Mouse (Mus musculus) spleen, adult 2 months (tissue): ENCODE measurements around the gene Tanc1. TPM values are rescaled to one million over a fixed set of nuclear protein-coding genes. Genes with fewer than 3 reads are reported as not detected.

Experiments
- DNase-seq, 2 experiments: peaks; one replicate each; pipeline versions ENCODE4 v3.0.0 to v3.0.0-alpha.2; 2012 to 2021; ENCODE audit warnings: low spot score in 2 of 2, low read depth in 1 of 2
- H3K27ac ChIP-seq: fragments of 200-500 bp; 2 replicates; pipeline ENCODE4 v1.5.1; 2012; ENCODE audit warnings: low read length, inconsistent platforms; ENCODE audit not compliant: insufficient read depth
- H3K27me3 ChIP-seq: fragments of 200-500 bp; 2 replicates; pipeline ENCODE4 v1.6.1; 2012; ENCODE audit warnings: mild to moderate bottlenecking, moderate library complexity, low read length, inconsistent platforms; ENCODE audit not compliant: control insufficient read depth, insufficient read depth
- H3K36me3 ChIP-seq: fragments of 200-500 bp; 2 replicates; pipeline ENCODE4 v1.6.1; 2012; ENCODE audit warnings: mild to moderate bottlenecking, low read length, inconsistent platforms; ENCODE audit not compliant: control insufficient read depth, insufficient read depth
- H3K4me1 ChIP-seq: fragments of 200-500 bp; 2 replicates; pipeline ENCODE4 v1.6.1; 2011; ENCODE audit warnings: inconsistent platforms; ENCODE audit not compliant: control insufficient read depth, insufficient read depth, insufficient read length
- H3K4me3 ChIP-seq: fragments of 200-500 bp; 2 replicates; pipeline ENCODE4 v1.5.1; 2011; ENCODE audit warnings: mild to moderate bottlenecking, inconsistent platforms; ENCODE audit not compliant: insufficient read depth, insufficient read length; ENCODE audit errors: extremely low read depth
- CTCF ChIP-seq: fragments of 200-500 bp; IDR thresholded peaks from 2 replicates; pipeline ENCODE4 v1.5.1; 2011; ENCODE audit warnings: mild to moderate bottlenecking, inconsistent platforms; ENCODE audit not compliant: insufficient read depth, insufficient read length, insufficient replicate concordance; ENCODE audit errors: extremely low read depth
- POLR2A ChIP-seq: fragments of 200-500 bp; IDR thresholded peaks from 2 replicates; pipeline ENCODE4 v1.6.1; 2011; ENCODE audit warnings: low read depth, low read length, inconsistent platforms
- WGBS: fragments of 180-500 bp; shearing (Covaris S2); methylation state at CpG from one replicate; pipeline ENCODE4 v1.1.7; 2018; 5-methylcytosine and 5-hydroxymethylcytosine counted together
- polyA plus RNA-seq: library from polyadenylated mRNA; depleted of rRNA; stranded (reverse); fragments of >200 nt; gene quantifications from 2 replicates; pipeline ENCODE4 v1.2.3, GENCODE M21; 2012

Tanc1 gene
- polyA plus RNA-seq, 1 experiment, result 5.5 TPM

DNA sequence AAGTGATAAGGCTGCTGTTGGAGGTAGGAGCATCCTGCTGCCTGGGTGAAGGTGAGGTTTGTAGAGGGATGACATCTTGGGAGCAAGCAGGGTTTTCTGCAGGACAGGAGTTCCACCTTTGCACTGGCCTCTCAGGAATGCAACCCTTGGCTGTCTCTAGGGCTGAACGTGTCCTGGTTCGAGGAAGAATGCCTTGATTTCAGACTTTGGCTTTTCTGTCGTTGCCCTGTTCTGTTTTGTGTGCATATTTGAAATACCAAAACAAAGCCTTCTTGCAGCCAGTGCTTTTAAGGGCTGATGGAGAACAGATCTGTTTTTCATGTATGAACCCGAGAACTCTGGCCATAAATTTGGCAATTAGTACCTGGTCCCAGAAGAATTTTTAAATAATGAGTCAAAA lies 79.3 kb downstream of the Tanc1 start:
- no peak for DNase-seq
- Histone ChIP-seq H3K36me3 (no peaks in the 10 kb centered on the region), H3K27me3 (no peaks in the 10 kb centered on the region), H3K27ac (no peak overlapping the region), H3K4me1 (0 out of 2 replicates have a peak, but pooled peaks cover 2% of the 10 kb centered on the region), H3K4me3 (no peak overlapping the region)
- TF ChIP-seq POLR2A (no peak), CTCF (no peak)
- WGBS, result 86% methylated on average over 4 of the region's 4 CpGs

DNA sequence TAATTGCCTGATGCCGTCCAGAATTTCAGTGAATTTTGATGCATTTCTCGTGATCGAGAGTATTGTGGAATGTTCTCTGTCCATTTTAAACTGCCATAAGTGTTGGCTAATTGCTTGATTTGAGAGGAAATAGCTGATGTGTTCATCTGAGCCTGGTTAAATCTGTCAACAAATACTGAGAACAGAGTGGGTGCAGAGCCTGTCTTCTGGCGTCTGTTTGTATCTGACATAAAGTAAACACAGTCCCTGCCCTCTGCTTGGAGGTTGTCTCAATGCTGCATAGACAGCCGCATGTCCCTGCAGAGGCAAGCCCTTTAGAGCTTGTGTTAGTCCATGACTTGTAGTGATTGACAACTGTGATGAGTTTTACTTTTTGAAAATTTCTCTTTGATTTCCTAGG lies 81.6 kb downstream of the Tanc1 start:
- Histone ChIP-seq H3K4me1 (0 out of 2 replicates have a peak, but pooled peaks cover 2% of the 10 kb centered on the region), H3K27ac (no peak overlapping the region), H3K27me3 (no peaks in the 10 kb centered on the region), H3K36me3 (no peaks in the 10 kb centered on the region), H3K4me3 (no peak overlapping the region)
- TF ChIP-seq POLR2A (no peak), CTCF (no peak)
- WGBS, result 89% methylated on average over 5 of the region's 5 CpGs
- DNase-seq, result no peak

GRCm38 (mm10) chr2:59697123-59697522 lies 85.3 kb downstream of the Tanc1 start:
- no peaks in the 10 kb centered on the region for H3K36me3 ChIP-seq
- TF ChIP-seq CTCF (no peak), POLR2A (no peak)
- H3K27ac ChIP-seq, result no peak overlapping the region
- H3K4me3 ChIP-seq, result no peak overlapping the region
- no peak for DNase-seq
- no peaks in the 10 kb centered on the region for H3K4me1 ChIP-seq
- H3K27me3 ChIP-seq, result no peaks in the 10 kb centered on the region
- WGBS, result 91% methylated on average over 3 of the region's 3 CpGs

- no peak for DNase-seq
- H3K27me3 ChIP-seq, result no peaks in the 10 kb centered on the region
- H3K4me3 ChIP-seq, result no peak overlapping the region
- no peak for TF ChIP-seq POLR2A
- TF ChIP-seq CTCF, result no peak
- no peak overlapping the region for H3K27ac ChIP-seq
- WGBS, result 61% methylated on average over 16 of the region's 16 CpGs
- H3K36me3 ChIP-seq, result no peaks in the 10 kb centered on the region
- no peaks in the 10 kb centered on the region for H3K4me1 ChIP-seq
These were observed 86.1 kb downstream of the Tanc1 start for GRCm38 (mm10) chr2:59697722-59698634.

DNA sequence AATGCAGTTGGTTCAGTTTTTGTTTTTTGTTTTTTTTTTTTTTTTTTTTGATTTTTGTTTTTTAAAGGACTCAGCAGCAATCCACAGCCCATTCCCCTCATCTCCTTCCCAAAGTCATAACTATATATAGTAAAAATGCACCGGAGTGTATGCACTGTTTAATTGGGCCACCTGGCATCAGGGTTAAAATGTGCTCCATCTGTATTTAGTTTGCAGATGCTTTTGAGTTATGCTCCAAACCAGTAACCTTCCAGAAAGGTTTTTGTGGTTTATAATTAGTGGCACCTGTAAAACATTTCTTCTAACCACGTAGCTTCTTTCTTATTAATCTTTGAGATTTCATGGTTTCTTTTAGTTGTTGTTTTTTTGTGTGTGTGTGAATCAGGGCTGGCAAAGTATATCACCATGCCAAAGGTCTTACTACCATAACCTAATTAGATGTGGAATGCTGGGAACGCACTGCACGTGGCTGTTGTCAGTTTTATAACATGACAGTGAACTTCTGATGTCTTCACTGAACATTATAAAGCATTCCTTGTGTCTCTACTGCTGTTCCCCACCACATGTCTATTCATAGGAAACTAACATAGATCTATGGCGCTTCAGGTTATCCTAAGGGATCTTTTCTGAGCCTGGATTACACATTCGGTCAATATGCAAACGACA lies 86.9 kb downstream of the Tanc1 start:
- Histone ChIP-seq H3K27ac (no peak overlapping the region), H3K4me3 (no peak overlapping the region), H3K4me1 (no peaks in the 10 kb centered on the region), H3K36me3 (no peaks in the 10 kb centered on the region), H3K27me3 (no peaks in the 10 kb centered on the region)
- TF ChIP-seq POLR2A, result no peak
- 84% methylated on average over 7 of the region's 7 CpGs for WGBS
- DNase-seq, result no peak

DNA sequence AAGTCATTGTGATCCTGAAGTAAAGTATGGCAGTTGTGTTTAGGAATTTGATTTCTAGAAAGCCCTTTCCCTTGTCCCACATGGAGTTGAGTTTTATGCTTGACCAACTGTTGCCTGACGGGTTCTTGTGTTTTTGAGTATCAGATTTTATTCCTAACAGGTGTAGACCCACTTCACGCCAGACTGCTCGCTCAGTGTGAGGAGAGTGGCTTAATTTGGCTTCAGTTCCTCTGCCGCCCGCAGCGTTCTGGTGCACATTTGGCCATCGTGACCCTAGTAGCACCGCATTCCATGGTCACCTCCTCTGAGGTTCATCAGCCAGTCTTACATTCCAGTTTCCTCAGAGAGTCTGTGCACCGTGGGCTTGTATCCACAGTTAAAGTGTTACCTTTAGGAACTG lies 88.1 kb downstream of the Tanc1 start:
- Histone ChIP-seq H3K4me1 (no peaks in the 10 kb centered on the region), H3K4me3 (no peak overlapping the region), H3K36me3 (no peaks in the 10 kb centered on the region), H3K27me3 (no peaks in the 10 kb centered on the region), H3K27ac (no peak overlapping the region)
- no peak for DNase-seq
- no peak for TF ChIP-seq POLR2A
- TF ChIP-seq CTCF, result no peak
- 92% methylated on average over 9 of the region's 9 CpGs for WGBS

GRCm38 (mm10) chr2:59705221-59705620 lies 93.4 kb downstream of the Tanc1 start:
- Histone ChIP-seq H3K4me1 (no peaks in the 10 kb centered on the region), H3K27ac (no peak overlapping the region), H3K27me3 (no peaks in the 10 kb centered on the region), H3K4me3 (no peak overlapping the region), H3K36me3 (no peaks in the 10 kb centered on the region)
- DNase-seq, result no peak
- TF ChIP-seq POLR2A, result no peak
- WGBS, result 91% methylated on average over 12 of the region's 12 CpGs
